Mouse (Mus musculus): ENCODE measurements around the gene Poc1b.

- TF ChIP-seq CTCF (IDR thresholded peaks at IDR 0.05; ENCODE audit: borderline replicate concordance, insufficient read depth, low read depth, low read length) (no peak), POLR2A (IDR thresholded peaks at IDR 0.05; ENCODE audit: borderline replicate concordance, insufficient read depth, low read length) (no peak)
Observed at GRCm38 (mm10) chr10:99062546-99062945, 44.3 kb upstream of the Poc1b start.
